Mouse (Mus musculus): ENCODE data around the gene Map3k15. TPM values are rescaled to one million over a fixed set of nuclear protein-coding genes. Genes with fewer than 3 reads are reported as not detected.

Map3k15 gene
- total RNA-seq (2021) (under 1 TPM; 0.69 to 0.81 TPM), polyA plus RNA-seq (2012; rRNA removed) (0.21 and 0.31 TPM in 2 replicates)
- long read RNA-seq: 0 reads

GRCm38 (mm10) chrX:159988002-159988960, at the start of gene Map3k15:
Gene Map3k15, plus strand, starts transcription at chrX:159988433.
- DNase-seq: peak; percentile 78

- no peak for DNase-seq
Observed at GRCm38 (mm10) chrX:159942569-159942968, 45.7 kb upstream of the Map3k15 start.

GRCm38 (mm10) chrX:159943586-159943985, 44.6 kb upstream of the Map3k15 start:
- DNase-seq: no peak

- no peak for DNase-seq
Observed at GRCm38 (mm10) chrX:159953546-159954429, 34.4 kb upstream of the Map3k15 start.

GRCm38 (mm10) chrX:159954430-159954779, 33.8 kb upstream of the Map3k15 start:
- no peak for DNase-seq

GRCm38 (mm10) chrX:159955433-159955832, 32.8 kb upstream of the Map3k15 start:
- no peak for DNase-seq

GRCm38 (mm10) chrX:159961385-159961784, 26.8 kb upstream of the Map3k15 start:
- DNase-seq: no peak

GRCm38 (mm10) chrX:159963273-159963672, 25.0 kb upstream of the Map3k15 start:
- peak; percentile 35 for DNase-seq

- no peak for DNase-seq
Observed at GRCm38 (mm10) chrX:159963925-159964324, 24.3 kb upstream of the Map3k15 start.

- no peak for DNase-seq
Observed at GRCm38 (mm10) chrX:159969025-159969424, 19.2 kb upstream of the Map3k15 start.

- no peak for DNase-seq
Observed at GRCm38 (mm10) chrX:159971091-159971779, 17.0 kb upstream of the Map3k15 start.

GRCm38 (mm10) chrX:159973730-159974129, 14.5 kb upstream of the Map3k15 start:
- peak; percentile 20 for DNase-seq

- DNase-seq: no peak
Observed at GRCm38 (mm10) chrX:159976243-159976642, 12.0 kb upstream of the Map3k15 start.

- no peak for DNase-seq
Observed at GRCm38 (mm10) chrX:159995808-159996207, 7.6 kb downstream of the Map3k15 start.

GRCm38 (mm10) chrX:160053306-160053705, 65.1 kb downstream of the Map3k15 start:
- no peak for DNase-seq

- no peak for DNase-seq
Observed at GRCm38 (mm10) chrX:160054643-160055042, 66.4 kb downstream of the Map3k15 start.

- DNase-seq: no peak
Observed at GRCm38 (mm10) chrX:160091973-160092372, 103.7 kb downstream of the Map3k15 start.

GRCm38 (mm10) chrX:160107817-160108216, 119.6 kb downstream of the Map3k15 start:
- DNase-seq: no peak

GRCm38 (mm10) chrX:160113777-160114176, 125.5 kb downstream of the Map3k15 start:
- no peak for DNase-seq

GRCm38 (mm10) chrX:160116074-160116473, 127.8 kb downstream of the Map3k15 start:
- no peak for DNase-seq

GRCm38 (mm10) chrX:160116658-160117057, 128.4 kb downstream of the Map3k15 start:
- peak; percentile 31 for DNase-seq

Measured in adrenal gland, adult 2 months (tissue).